Mouse (Mus musculus) hindbrain, embryonic 13.5 days (tissue): ENCODE data around the gene Sval1. TPM values are rescaled to one million over a fixed set of nuclear protein-coding genes. Genes with fewer than 3 reads are reported as not detected.

Experiments
- ATAC-seq: fragments of 200-750 bp; cut with Nextera tagmentation; 2 replicates; pipeline ENCODE4 v1.8.0; 2017; ENCODE audit warnings: moderate TSS enrichment; ENCODE audit not compliant: low FRiP score
- H3K27ac ChIP-seq: fragments of 300-500 bp; sonication (generic); 2 replicates; pipeline ENCODE4 v1.5.1; 2015; ENCODE audit warnings: inconsistent platforms, mild to moderate bottlenecking, moderate library complexity
- H3K27me3 ChIP-seq: fragments of 300-500 bp; sonication (generic); 2 replicates; pipeline ENCODE4 v1.6.1; 2015; ENCODE audit warnings: mild to moderate bottlenecking, inconsistent platforms
- H3K36me3 ChIP-seq: fragments of 300-500 bp; sonication (generic); 2 replicates; pipeline ENCODE4 v1.6.1; 2015; ENCODE audit warnings: mild to moderate bottlenecking, inconsistent platforms
- H3K4me1 ChIP-seq: fragments of 300-500 bp; sonication (generic); replicated peaks from 2 replicates; pipeline ENCODE4 v1.6.1; 2015; ENCODE audit warnings: inconsistent platforms
- H3K4me2 ChIP-seq: fragments of 300-500 bp; sonication (generic); 2 replicates; pipeline ENCODE4 v1.6.1; 2015; ENCODE audit warnings: inconsistent platforms, mild to moderate bottlenecking, moderate library complexity
- H3K4me3 ChIP-seq: fragments of 300-500 bp; sonication (generic); 2 replicates; pipeline ENCODE4 v1.5.1; 2015; ENCODE audit warnings: mild to moderate bottlenecking, inconsistent platforms
- H3K9ac ChIP-seq: fragments of 300-500 bp; sonication (generic); 2 replicates; pipeline ENCODE4 v1.6.1; 2015; ENCODE audit warnings: mild to moderate bottlenecking, inconsistent platforms
- H3K9me3 ChIP-seq: fragments of 300-500 bp; sonication (generic); 2 replicates; pipeline ENCODE4 v1.6.1; 2016; ENCODE audit warnings: inconsistent platforms
- WGBS: fragments of 180-500 bp; shearing (Covaris S2); methylation state at CpG from one replicate; pipeline ENCODE4 v1.1.7; 2015; 5-methylcytosine and 5-hydroxymethylcytosine counted together
- polyA plus RNA-seq: library from polyadenylated mRNA; unstranded; fragments of >200 nt; fragmentation: Nextera tagmentation; extraction: Ambion mirVana; gene quantifications from 2 replicates; pipeline ENCODE4 v1.2.1, GENCODE M21; 2015

Gene Sval1
- not detected in 2 replicates for polyA plus RNA-seq

GRCm38 (mm10) chr6:41951330-41951729 is at the start of gene Sval1:
Gene Sval1 (plus strand): TSS chr6:41951630.
- ATAC-seq = no peak
- H3K9ac ChIP-seq = no peak within 1 kb of the TSS
- no peaks in the 10 kb centered on the region for H3K9me3 ChIP-seq
- no peak within 1 kb of the TSS for H3K27ac ChIP-seq
- H3K36me3 ChIP-seq = no peaks in the 10 kb centered on the region
- no peak within 1 kb of the TSS for H3K4me3 ChIP-seq
- H3K4me2 ChIP-seq = no peak within 1 kb of the TSS
- no peaks in the 10 kb centered on the region for H3K27me3 ChIP-seq
- no peaks in the 10 kb centered on the region for H3K4me1 ChIP-seq
- 59% methylated on average over 1 of the region's 1 CpGs for WGBS

DNA sequence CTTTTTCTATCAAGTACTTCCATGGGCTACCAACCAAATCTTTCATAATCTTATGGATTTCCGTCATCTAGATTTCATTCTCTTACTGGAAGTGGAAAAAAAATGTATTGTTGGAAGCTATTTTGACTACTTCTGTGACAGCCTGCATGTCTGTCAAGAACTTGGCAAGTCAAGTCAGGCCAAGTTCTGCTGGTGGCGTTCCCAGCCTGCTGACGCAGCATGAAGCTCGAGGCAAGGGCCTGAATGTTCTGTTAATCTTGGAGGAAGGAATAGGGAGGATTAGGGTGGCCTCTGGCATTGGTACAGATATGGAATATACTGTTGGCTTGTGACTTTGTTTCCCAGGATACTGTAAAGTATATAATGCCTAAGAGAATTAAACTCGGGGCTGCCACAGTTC is 39.8 kb upstream of the Sval1 start:
- Histone ChIP-seq H3K4me3 (no peak overlapping the region), H3K4me1 (no peaks in the 10 kb centered on the region), H3K36me3 (no peaks in the 10 kb centered on the region), H3K9me3 (no peaks in the 10 kb centered on the region), H3K9ac (no peak overlapping the region), H3K4me2 (no peak overlapping the region), H3K27me3 (no peaks in the 10 kb centered on the region), H3K27ac (no peak overlapping the region)
- 90% methylated on average over 5 of the region's 5 CpGs for WGBS
- no peak for ATAC-seq

DNA sequence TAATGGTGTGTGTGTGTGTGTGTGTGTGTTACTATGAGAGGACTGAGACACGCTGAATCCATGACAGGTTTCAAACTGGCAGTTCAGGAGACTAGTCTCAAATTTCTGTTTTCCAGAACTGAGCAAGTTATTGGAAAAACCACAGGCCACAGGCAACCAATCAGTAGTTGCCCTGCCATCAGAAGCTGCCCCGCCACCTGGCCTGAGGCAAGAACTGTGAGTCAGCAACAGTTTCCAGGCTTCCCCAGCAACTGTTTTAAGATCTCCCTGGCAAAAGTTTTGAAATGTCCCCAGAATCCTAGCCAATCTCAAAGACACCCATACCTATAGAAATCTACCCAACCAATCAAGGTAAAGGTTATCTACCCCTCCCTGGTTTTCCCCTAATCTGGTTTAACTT is 36.5 kb upstream of the Sval1 start:
- Histone ChIP-seq H3K4me3 (no peak overlapping the region), H3K27me3 (no peaks in the 10 kb centered on the region), H3K27ac (no peak overlapping the region), H3K4me2 (no peak overlapping the region), H3K36me3 (no peaks in the 10 kb centered on the region), H3K9ac (no peak overlapping the region), H3K4me1 (no peaks in the 10 kb centered on the region), H3K9me3 (no peaks in the 10 kb centered on the region)
- no peak for ATAC-seq
- 88% methylated on average over 2 of the region's 2 CpGs for WGBS

GRCm38 (mm10) chr6:41967840-41968239 is 16.4 kb downstream of the Sval1 start, which contains the start of gene Sval3:
Gene Sval3 (plus strand): TSS chr6:41968140.
- Histone ChIP-seq H3K36me3 (no peaks in the 10 kb centered on the region), H3K27ac (no peak within 1 kb of the TSS), H3K9me3 (no peaks in the 10 kb centered on the region), H3K4me1 (no peaks in the 10 kb centered on the region), H3K27me3 (no peaks in the 10 kb centered on the region), H3K9ac (no peak within 1 kb of the TSS), H3K4me3 (no peak within 1 kb of the TSS), H3K4me2 (no peak within 1 kb of the TSS)
- 77% methylated on average over 1 of the region's 1 CpGs for WGBS
- no peak for ATAC-seq

Other genes with a start within 250 kb of the Sval1 start
- 0.96 and 1.0 TPM in 2 replicates for gene Kel, start 247.3 kb upstream of the Sval1 start, polyA plus RNA-seq
- not detected in 2 replicates for gene Olfr459, start 176.5 kb upstream of the Sval1 start, polyA plus RNA-seq
- gene Pip, start 104.1 kb upstream of the Sval1 start, polyA plus RNA-seq = not detected in 2 replicates
- gene Sval2, start 98.6 kb upstream of the Sval1 start, polyA plus RNA-seq = not detected in 2 replicates
- gene Sval3, start 16.5 kb downstream of the Sval1 start, polyA plus RNA-seq = not detected in 2 replicates
- gene Sva, start 86.8 kb downstream of the Sval1 start, polyA plus RNA-seq = not detected in 2 replicates
- not detected in 2 replicates for gene Tas2r139, start 189.3 kb downstream of the Sval1 start, polyA plus RNA-seq